Mouse (Mus musculus): ENCODE measurements at regions not wholly inside any gene's neighbourhood (a gene's known extent, or its start where the extent isn't known, plus 50 kb on each side); places are given as distances from the start of the nearest gene placed in this dataset.

- TF ChIP-seq CTCF (IDR thresholded peaks at IDR 0.05; ENCODE audit: low read depth, low read length), result no peak
- no peak for TF ChIP-seq POLR2A (IDR thresholded peaks at IDR 0.05; ENCODE audit: extremely low read depth, insufficient read depth, low read length)
These were observed 67.5 kb upstream of the Stx16 start for GRCm38 (mm10) chr2:174008350-174009218.
